Mouse (Mus musculus) lung, postnatal 0 days (tissue): Measurements from ENCODE around the gene Rap1b.

Source experiments
- CTCF ChIP-seq: IDR thresholded peaks from 2 replicates; pipeline ENCODE4 v1.5.1; 2016; ENCODE audit warnings: antibody characterized with exemption, mild to moderate bottlenecking
- EP300 ChIP-seq: IDR thresholded peaks from 2 replicates; pipeline ENCODE4 v1.6.1; 2016; ENCODE audit warnings: antibody characterized with exemption, mild to moderate bottlenecking, control low read depth

GRCm38 (mm10) chr10:117774011-117774816, 71.6 kb downstream of the Rap1b start:
- no peak for TF ChIP-seq CTCF
- no peak for TF ChIP-seq EP300
